Mouse (Mus musculus) testis, adult 2 months (tissue): ENCODE measurements around the gene Rmnd5b.

Experiments used
- CTCF ChIP-seq: fragments of 200-500 bp; IDR thresholded peaks from 2 replicates; pipeline ENCODE4 v1.5.1; 2012; ENCODE audit warnings: low read depth, mild to moderate bottlenecking, inconsistent platforms, low read length, moderate library complexity; ENCODE audit not compliant: control insufficient read depth, insufficient read depth, insufficient replicate concordance
- POLR2A ChIP-seq: fragments of 200-500 bp; IDR thresholded peaks from 2 replicates; pipeline ENCODE4 v1.6.1; 2012; ENCODE audit warnings: low read depth, mild to moderate bottlenecking, inconsistent platforms, low read length, moderate library complexity; ENCODE audit not compliant: control insufficient read depth

- no peak for TF ChIP-seq CTCF
- TF ChIP-seq POLR2A, result no peak
Observed at GRCm38 (mm10) chr11:51643761-51644160, 8.1 kb upstream of the Rmnd5b start.
